Mouse (Mus musculus): ENCODE data around the gene Gm8922.
"Not testable (repeated sequence)": the region's sequence is repeated elsewhere in the genome, so short reads cannot be mapped to it uniquely, and the experiment has no call there.

Gm8922 gene

DNA sequence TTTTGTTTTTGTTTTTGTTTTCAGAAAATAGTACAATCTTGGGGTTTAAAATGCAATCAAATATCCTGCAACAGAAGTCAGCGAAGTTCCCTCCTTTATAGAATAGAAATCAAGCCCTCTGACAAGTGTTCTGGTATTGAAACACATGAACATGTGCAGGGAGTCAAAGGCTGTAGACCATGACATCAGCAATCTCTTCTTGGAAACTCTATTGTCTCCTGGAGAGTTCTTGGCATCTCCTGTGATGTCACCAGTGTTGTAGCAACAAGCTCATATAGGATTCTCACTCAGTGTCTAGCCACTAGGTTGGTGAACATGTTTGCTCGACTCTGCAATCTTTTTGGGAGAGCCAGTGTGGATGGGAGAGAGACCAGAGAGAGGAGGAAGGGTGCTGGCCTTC, at the start of gene Gm8922:
Gene Gm8922 (plus strand): TSS at position 301 of the 400 bp plus-strand sequence.
- not testable (repeated sequence) for DNase-seq (ENCODE audit: low spot score in 2 of 2)
